Mouse (Mus musculus): ENCODE data around the gene Tgfbr3. TPM values are rescaled to one million over a fixed set of nuclear protein-coding genes. Genes with fewer than 3 reads are reported as not detected.

Gene Tgfbr3
- polyA plus RNA-seq, 1 experiment from 2014 or later = 2.2 TPM

DNA sequence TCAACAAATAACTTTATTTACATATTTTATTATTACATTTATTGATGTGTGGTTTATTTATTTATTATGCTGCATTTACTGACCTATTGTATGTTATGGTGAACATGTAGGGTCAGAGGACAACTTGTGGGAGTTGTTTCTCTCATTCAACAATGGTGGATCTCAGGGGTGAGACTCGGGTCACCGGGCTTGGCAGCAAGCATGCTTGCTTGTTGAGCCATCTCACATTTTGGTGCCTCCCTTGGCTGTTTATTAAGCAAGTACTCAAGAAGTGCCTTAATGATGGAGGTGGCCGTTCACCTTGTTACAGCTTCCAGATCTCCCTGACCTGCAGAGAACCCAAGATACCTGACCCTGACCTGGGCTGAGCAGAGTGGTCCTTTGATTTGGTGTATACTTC lies 207.4 kb downstream of the Tgfbr3 start:
- Histone ChIP-seq H3K27ac (ENCODE audit: low read depth, low read length) (no peak overlapping the region), H3K4me1 (ENCODE audit: control insufficient read depth, insufficient read depth, low read length) (peaks cover 6% of the 10 kb centered on the region), H3K9ac (ENCODE audit: low read length) (no peak overlapping the region), H3K4me3 (ENCODE audit: low read depth, low read length) (no peak overlapping the region), H3K9me3 (replicated peaks; ENCODE audit: control insufficient read depth, low read length) (no peaks in the 10 kb centered on the region), H3K4me2 (ENCODE audit: low read length) (no peak overlapping the region), H3K36me3 (ENCODE audit: control insufficient read depth, insufficient read depth, low read length) (no peaks in the 10 kb centered on the region), H3K27me3 (replicated peaks; ENCODE audit: control insufficient read depth, insufficient read depth, low read length) (peaks cover 1% of the 10 kb centered on the region; the same call in 1 of the 2 replicates)
- no peak for DNase-seq (ENCODE audit: low spot score)
- WGBS = 85% methylated on average over 3 of the region's 3 CpGs
- ATAC-seq = no peak

DNA sequence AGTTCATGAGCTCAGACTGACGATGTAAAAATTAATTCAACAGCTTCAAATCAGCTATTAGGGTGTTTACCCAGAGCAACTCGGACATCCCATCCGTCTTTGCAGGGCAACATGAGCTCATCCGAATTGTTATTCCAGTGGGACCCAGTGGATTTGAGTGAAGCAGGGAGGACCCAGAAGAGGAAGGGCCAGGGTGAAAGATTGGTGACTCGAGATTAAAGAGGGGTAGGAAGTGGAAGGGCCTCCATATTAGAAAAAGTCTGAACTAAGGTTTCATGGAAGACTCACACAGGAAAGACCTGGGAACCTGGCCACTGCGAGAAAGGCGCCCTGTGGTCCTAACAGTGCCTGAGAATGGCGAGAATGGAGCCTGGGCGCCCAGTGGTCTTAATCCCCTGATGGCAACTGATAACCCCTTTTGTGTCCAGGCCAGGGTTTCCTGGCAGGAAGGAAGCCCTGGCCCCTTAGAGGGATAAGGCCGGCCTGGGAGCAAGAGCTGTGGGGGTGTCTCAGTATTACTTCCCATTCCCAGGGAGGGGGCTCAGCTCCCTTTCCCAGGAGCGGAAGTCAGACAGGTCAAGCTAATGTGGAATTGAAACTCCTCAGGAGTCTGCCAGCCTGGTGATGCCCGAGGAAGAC lies 208.3 kb downstream of the Tgfbr3 start:
- no peaks in the 10 kb centered on the region for H3K9me3 ChIP-seq (replicated peaks; ENCODE audit: control insufficient read depth, low read length)
- peaks cover 6% of the 10 kb centered on the region for H3K4me1 ChIP-seq (ENCODE audit: control insufficient read depth, insufficient read depth, low read length)
- no peaks in the 10 kb centered on the region for H3K27me3 ChIP-seq (replicated peaks; ENCODE audit: control insufficient read depth, insufficient read depth, low read length)
- H3K36me3 ChIP-seq (ENCODE audit: control insufficient read depth, insufficient read depth, low read length) = no peaks in the 10 kb centered on the region
- no peak overlapping the region for H3K4me3 ChIP-seq (ENCODE audit: low read depth, low read length)
- DNase-seq (ENCODE audit: low spot score) (no peak), ATAC-seq (no peak)
- no peak overlapping the region for H3K27ac ChIP-seq (ENCODE audit: low read depth, low read length)
- no peak overlapping the region for H3K9ac ChIP-seq (ENCODE audit: low read length)
- no peak overlapping the region for H3K4me2 ChIP-seq (ENCODE audit: low read length)
- WGBS = 47% methylated on average over 12 of the region's 12 CpGs

GRCm38 (mm10) chr5:107079920-107080319 lies 209.5 kb downstream of the Tgfbr3 start:
- H3K9me3 ChIP-seq (replicated peaks; ENCODE audit: control insufficient read depth, low read length) = no peaks in the 10 kb centered on the region
- no peaks in the 10 kb centered on the region for H3K36me3 ChIP-seq (ENCODE audit: control insufficient read depth, insufficient read depth, low read length)
- no peaks in the 10 kb centered on the region for H3K27me3 ChIP-seq (replicated peaks; ENCODE audit: control insufficient read depth, insufficient read depth, low read length)
- WGBS = 39% methylated on average over 8 of the region's 8 CpGs
- H3K27ac ChIP-seq (ENCODE audit: low read depth, low read length) = no peak overlapping the region
- no peak overlapping the region for H3K9ac ChIP-seq (ENCODE audit: low read length)
- ATAC-seq (no peak), DNase-seq (ENCODE audit: low spot score) (no peak)
- H3K4me3 ChIP-seq (ENCODE audit: low read depth, low read length) = no peak overlapping the region
- H3K4me1 ChIP-seq (ENCODE audit: control insufficient read depth, insufficient read depth, low read length) = peaks cover 6% of the 10 kb centered on the region
- H3K4me2 ChIP-seq (ENCODE audit: low read length) = no peak overlapping the region

DNA sequence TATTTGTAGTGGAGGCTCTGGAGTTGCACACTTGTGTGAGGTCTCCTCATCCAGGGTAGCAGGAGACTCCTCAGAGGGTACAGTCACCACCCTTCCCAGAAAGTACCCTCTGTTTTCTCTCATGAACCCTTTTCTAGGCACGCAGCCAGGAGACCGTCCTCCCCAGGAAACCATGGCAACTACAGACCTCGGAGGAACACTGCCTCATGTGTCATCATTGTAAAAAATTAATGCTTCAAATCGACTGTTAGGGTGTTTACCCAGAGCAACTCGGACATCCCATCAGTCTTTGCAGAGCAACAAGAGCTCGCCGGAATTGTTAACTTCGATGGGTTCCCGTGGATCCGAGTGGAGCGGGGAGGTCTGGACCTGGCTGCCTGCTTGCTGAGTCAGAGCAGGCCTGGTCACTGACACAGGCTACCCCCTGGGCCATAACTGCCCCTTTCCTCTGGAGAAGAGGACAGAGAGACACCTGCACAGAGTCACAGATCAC lies 210.2 kb downstream of the Tgfbr3 start:
- H3K27me3 ChIP-seq (replicated peaks; ENCODE audit: control insufficient read depth, insufficient read depth, low read length) = no peaks in the 10 kb centered on the region
- H3K36me3 ChIP-seq (ENCODE audit: control insufficient read depth, insufficient read depth, low read length) = no peaks in the 10 kb centered on the region
- H3K9ac ChIP-seq (ENCODE audit: low read length) = no peak overlapping the region
- peak; percentile 60 for ATAC-seq
- no peaks in the 10 kb centered on the region for H3K9me3 ChIP-seq (replicated peaks; ENCODE audit: control insufficient read depth, low read length)
- H3K27ac ChIP-seq (ENCODE audit: low read depth, low read length) = no peak overlapping the region
- peak; percentile 62 for DNase-seq (ENCODE audit: low spot score)
- peaks cover 6% of the 10 kb centered on the region for H3K4me1 ChIP-seq (ENCODE audit: control insufficient read depth, insufficient read depth, low read length)
- 39% methylated on average over 11 of the region's 11 CpGs for WGBS
- H3K4me3 ChIP-seq (ENCODE audit: low read depth, low read length) = no peak overlapping the region
- no peak overlapping the region for H3K4me2 ChIP-seq (ENCODE audit: low read length)

DNA sequence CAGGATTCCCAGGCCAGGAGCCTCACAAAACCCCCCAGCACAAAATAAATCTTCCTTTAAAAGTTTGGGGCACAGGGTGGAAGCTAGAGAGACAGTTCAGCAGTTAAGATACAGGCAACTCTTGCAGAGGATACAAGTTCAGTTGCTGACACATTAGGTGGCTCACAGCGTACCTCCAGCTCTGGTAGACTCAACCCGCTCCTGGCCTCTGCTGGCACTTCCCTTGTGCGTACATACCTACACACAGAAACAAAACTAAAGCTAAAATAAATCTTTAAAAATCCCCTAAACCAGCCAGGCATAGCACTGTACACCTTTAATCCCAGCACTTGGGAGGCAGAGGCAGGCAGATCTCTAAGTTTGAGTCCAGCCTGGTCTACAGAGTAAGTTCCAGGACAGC lies 211.1 kb downstream of the Tgfbr3 start:
- DNase-seq (ENCODE audit: low spot score) (no peak), ATAC-seq (no peak)
- no peak overlapping the region for H3K4me3 ChIP-seq (ENCODE audit: low read depth, low read length)
- H3K4me2 ChIP-seq (ENCODE audit: low read length) = no peak overlapping the region
- H3K4me1 ChIP-seq (ENCODE audit: control insufficient read depth, insufficient read depth, low read length) = peaks cover 6% of the 10 kb centered on the region
- no peak overlapping the region for H3K9ac ChIP-seq (ENCODE audit: low read length)
- H3K36me3 ChIP-seq (ENCODE audit: control insufficient read depth, insufficient read depth, low read length) = no peaks in the 10 kb centered on the region
- WGBS = 98% methylated on average over 3 of the region's 3 CpGs
- H3K9me3 ChIP-seq (replicated peaks; ENCODE audit: control insufficient read depth, low read length) = no peaks in the 10 kb centered on the region
- H3K27ac ChIP-seq (ENCODE audit: low read depth, low read length) = no peak overlapping the region
- no peaks in the 10 kb centered on the region for H3K27me3 ChIP-seq (replicated peaks; ENCODE audit: control insufficient read depth, insufficient read depth, low read length)

DNA sequence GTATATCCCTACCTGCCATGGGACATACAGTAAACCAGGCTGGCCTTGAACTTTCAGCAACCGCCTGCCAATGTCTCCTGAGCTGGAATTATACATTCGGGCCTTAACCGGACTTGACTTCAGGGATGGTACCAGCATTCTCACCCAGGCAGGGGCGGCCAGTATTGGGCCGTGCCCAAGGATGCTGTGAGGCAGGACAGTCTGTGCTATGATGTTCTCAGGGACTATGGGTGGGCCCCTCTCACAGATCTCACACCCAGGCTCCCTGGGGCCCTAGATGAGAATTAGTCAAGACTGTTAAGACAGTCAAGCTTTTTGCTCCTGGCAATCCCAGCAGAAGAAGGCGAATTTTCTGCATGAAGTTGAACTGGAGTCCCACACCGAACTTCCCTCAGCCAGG lies 211.5 kb downstream of the Tgfbr3 start:
- peaks cover 6% of the 10 kb centered on the region for H3K4me1 ChIP-seq (ENCODE audit: control insufficient read depth, insufficient read depth, low read length)
- ATAC-seq = no peak
- WGBS = 93% methylated on average over 7 of the region's 7 CpGs

DNA sequence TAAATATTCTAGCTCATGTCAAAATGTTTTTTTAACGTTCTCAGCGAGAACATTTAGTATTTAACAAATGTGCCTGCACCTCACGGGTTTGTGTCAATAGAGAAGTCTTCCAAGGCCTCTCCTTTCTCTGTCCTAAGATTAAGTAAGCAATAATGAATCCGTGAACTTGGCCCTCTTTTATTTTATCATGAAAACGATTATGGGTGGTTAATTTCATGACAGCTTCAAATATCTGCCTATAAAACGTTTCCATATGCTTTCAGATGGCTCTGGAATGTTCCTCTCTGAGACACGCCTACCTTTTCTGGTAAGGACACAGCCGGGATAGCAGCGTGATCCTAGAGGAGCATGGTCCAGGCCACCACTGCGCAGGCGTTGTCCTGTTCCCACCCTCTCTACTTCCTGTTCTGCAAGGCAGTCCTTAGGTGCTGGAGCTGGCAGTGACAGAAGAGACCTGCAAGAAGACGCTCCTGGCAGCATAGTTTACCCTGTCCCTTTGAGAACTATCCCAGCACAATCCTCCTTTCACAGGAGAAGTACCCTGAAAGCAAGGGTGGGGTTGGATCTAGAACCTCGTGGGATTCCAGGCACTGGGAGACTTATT lies 214.3 kb downstream of the Tgfbr3 start:
- Histone ChIP-seq H3K4me1 (ENCODE audit: control insufficient read depth, insufficient read depth, low read length) (peaks cover 6% of the 10 kb centered on the region), H3K4me2 (ENCODE audit: low read length) (no peak overlapping the region), H3K9me3 (replicated peaks; ENCODE audit: control insufficient read depth, low read length) (no peaks in the 10 kb centered on the region), H3K27me3 (replicated peaks; ENCODE audit: control insufficient read depth, insufficient read depth, low read length) (no peaks in the 10 kb centered on the region), H3K27ac (ENCODE audit: low read depth, low read length) (no peak overlapping the region), H3K4me3 (ENCODE audit: low read depth, low read length) (no peak overlapping the region), H3K36me3 (ENCODE audit: control insufficient read depth, insufficient read depth, low read length) (no peaks in the 10 kb centered on the region), H3K9ac (ENCODE audit: low read length) (no peak overlapping the region)
- DNase-seq (ENCODE audit: low spot score) = no peak
- WGBS = 82% methylated on average over 13 of the region's 13 CpGs
- no peak for ATAC-seq

More for the DNA sequence above, 211.5 kb downstream of the Tgfbr3 start:
- Histone ChIP-seq H3K27me3 (replicated peaks; ENCODE audit: control insufficient read depth, insufficient read depth, low read length) (no peaks in the 10 kb centered on the region), H3K4me2 (ENCODE audit: low read length) (no peak overlapping the region), H3K9ac (ENCODE audit: low read length) (no peak overlapping the region), H3K4me3 (ENCODE audit: low read depth, low read length) (no peak overlapping the region), H3K9me3 (replicated peaks; ENCODE audit: control insufficient read depth, low read length) (no peaks in the 10 kb centered on the region), H3K36me3 (ENCODE audit: control insufficient read depth, insufficient read depth, low read length) (no peaks in the 10 kb centered on the region), H3K27ac (ENCODE audit: low read depth, low read length) (no peak overlapping the region)
- DNase-seq (ENCODE audit: low spot score) = no peak

DNA sequence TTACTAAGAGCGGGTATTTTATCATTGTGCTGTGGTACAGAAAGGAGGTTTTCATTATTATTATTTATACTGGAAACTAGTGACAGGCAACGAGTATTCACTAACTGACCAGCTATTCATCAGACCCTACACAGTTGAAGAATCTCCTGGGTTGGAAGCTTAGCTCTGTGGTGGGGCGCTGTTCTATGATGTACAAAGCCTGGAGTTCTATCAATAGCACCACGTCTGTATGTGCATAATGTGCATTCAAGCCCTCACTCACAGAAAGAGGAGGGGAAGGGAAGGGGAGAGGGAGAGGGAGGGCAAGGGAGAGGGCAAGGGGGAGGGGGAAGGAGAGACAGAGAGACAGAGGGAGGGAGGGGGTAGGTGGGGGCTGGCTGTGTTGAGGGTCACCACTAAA lies 215.1 kb downstream of the Tgfbr3 start:
- ATAC-seq (no peak), DNase-seq (ENCODE audit: low spot score) (peak; percentile 27)
- Histone ChIP-seq H3K9ac (ENCODE audit: low read length) (no peak overlapping the region), H3K4me1 (ENCODE audit: control insufficient read depth, insufficient read depth, low read length) (peaks cover 4% of the 10 kb centered on the region), H3K27ac (ENCODE audit: low read depth, low read length) (no peak overlapping the region), H3K4me3 (ENCODE audit: low read depth, low read length) (no peak overlapping the region), H3K4me2 (ENCODE audit: low read length) (no peak overlapping the region), H3K27me3 (replicated peaks; ENCODE audit: control insufficient read depth, insufficient read depth, low read length) (no peaks in the 10 kb centered on the region), H3K36me3 (ENCODE audit: control insufficient read depth, insufficient read depth, low read length) (no peaks in the 10 kb centered on the region), H3K9me3 (replicated peaks; ENCODE audit: control insufficient read depth, low read length) (no peaks in the 10 kb centered on the region)
- WGBS = 23% methylated on average over 4 of the region's 4 CpGs

GRCm38 (mm10) chr5:107073536-107073935 lies 215.9 kb downstream of the Tgfbr3 start:
- Histone ChIP-seq H3K4me1 (ENCODE audit: control insufficient read depth, insufficient read depth, low read length) (no peaks in the 10 kb centered on the region), H3K9ac (ENCODE audit: low read length) (no peak overlapping the region), H3K27ac (ENCODE audit: low read depth, low read length) (no peak overlapping the region), H3K4me2 (ENCODE audit: low read length) (no peak overlapping the region), H3K36me3 (ENCODE audit: control insufficient read depth, insufficient read depth, low read length) (no peaks in the 10 kb centered on the region), H3K27me3 (replicated peaks; ENCODE audit: control insufficient read depth, insufficient read depth, low read length) (no peaks in the 10 kb centered on the region), H3K9me3 (replicated peaks; ENCODE audit: control insufficient read depth, low read length) (no peaks in the 10 kb centered on the region), H3K4me3 (ENCODE audit: low read depth, low read length) (no peak overlapping the region)
- ATAC-seq = no peak
- WGBS = 20% methylated on average over 3 of the region's 3 CpGs
- DNase-seq (ENCODE audit: low spot score) = no peak

All from forebrain, embryonic 14.5 days (tissue).